Comparison of ENCODE assay signal across 14 mouse cellular contexts in the genomic region with DNA sequence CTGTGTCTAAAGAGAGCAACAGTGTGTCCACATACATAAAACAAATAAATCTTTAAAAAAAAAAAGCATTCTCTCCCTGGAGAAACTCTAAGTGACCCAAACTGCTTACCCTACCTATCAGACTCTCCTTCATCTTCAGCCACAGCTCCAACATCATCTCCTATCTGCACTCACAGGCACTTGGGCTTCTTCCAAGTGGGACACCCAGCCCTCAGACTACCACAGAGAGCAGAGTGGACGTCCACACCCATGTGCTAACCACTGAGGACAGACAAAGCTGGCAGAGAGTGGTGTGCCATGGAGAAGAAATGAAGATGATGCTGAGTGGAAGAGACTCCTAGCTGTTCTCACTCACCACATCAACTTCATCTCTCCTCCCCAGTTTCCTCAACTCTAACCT. TPM values are rescaled to one million over a fixed set of nuclear protein-coding genes. Genes with fewer than 3 reads are reported as not detected.
"Had no signal": no experiment of that assay in that cellular context is flagged by ENCODE, and none has a peak within 500 bp of the region (broad histone marks: within the 10 kb centered on the region; RNA-seq: fewer than 3 reads in every experiment).

No protein-coding gene starts in this region.

- H3K27me3 ChIP-seq: liver, embryonic 15.5 days; lung, embryonic 15.5 days; neural tube, embryonic 15.5 days had no signal

- H3K4me1 ChIP-seq: limb, embryonic 10.5 days; lung, embryonic 15.5 days had no signal

- H3K9me3 ChIP-seq: limb, embryonic 10.5 days; liver, embryonic 15.5 days; lung, embryonic 15.5 days; neural tube, embryonic 15.5 days had no signal

- DNase-seq: kidney, adult 18-20 months; kidney, postnatal 10 days; kidney, postnatal 4 days; lung, postnatal 14 days; midbrain, embryonic 14.5 days; thymus, postnatal 36 days had no signal

- H3K36me3 ChIP-seq: limb, embryonic 10.5 days; liver, embryonic 15.5 days; lung, embryonic 15.5 days; neural tube, embryonic 15.5 days had no signal

- H3K9ac ChIP-seq: liver, embryonic 15.5 days; lung, embryonic 15.5 days; neural tube, embryonic 15.5 days had no signal

- H3K27ac ChIP-seq: limb, embryonic 10.5 days; liver, embryonic 15.5 days; lung, embryonic 15.5 days; macrophage; neural tube, embryonic 15.5 days had no signal

- H3K4me2 ChIP-seq: liver, embryonic 15.5 days; lung, embryonic 15.5 days; neural tube, embryonic 15.5 days had no signal

- H3K4me3 ChIP-seq: limb, embryonic 10.5 days; liver, embryonic 15.5 days; lung, embryonic 15.5 days; myocyte; neural tube, embryonic 15.5 days had no signal

RNA-seq across cellular contexts. Expression of a gene that starts 25.5 kb away (rescaled TPM):
- polyA plus RNA-seq: limb, embryonic 10.5 days; lung, embryonic 15.5 days; myocyte; neural tube, embryonic 11.5 days; spleen, adult 2 months had no signal
